Mouse (Mus musculus): ENCODE data around the gene Mtss1l.

Gene Mtss1l

GRCm38 (mm10) chr8:110738591-110739195 lies 17.4 kb downstream of the Mtss1l start:
- no peak for DNase-seq (ENCODE audit: low spot score)

- DNase-seq (ENCODE audit: low spot score), result peak; percentile 3
Observed at GRCm38 (mm10) chr8:110740629-110741175, 19.4 kb downstream of the Mtss1l start.

- no peak for DNase-seq (ENCODE audit: low spot score)
Observed at GRCm38 (mm10) chr8:110741816-110742451, 20.7 kb downstream of the Mtss1l start.

GRCm38 (mm10) chr8:110742452-110742818 lies 21.2 kb downstream of the Mtss1l start:
- DNase-seq (ENCODE audit: low spot score), result no peak

GRCm38 (mm10) chr8:110745162-110745561 lies 23.9 kb downstream of the Mtss1l start:
- DNase-seq (ENCODE audit: low spot score), result no peak

GRCm38 (mm10) chr8:110746661-110747060 lies 25.4 kb downstream of the Mtss1l start:
- DNase-seq (ENCODE audit: low spot score), result no peak

- DNase-seq (ENCODE audit: low spot score), result no peak
Observed at GRCm38 (mm10) chr8:110749500-110750170, 28.4 kb downstream of the Mtss1l start.

GRCm38 (mm10) chr8:110750269-110750668 lies 29.0 kb downstream of the Mtss1l start:
- DNase-seq (ENCODE audit: low spot score), result no peak

- DNase-seq (ENCODE audit: low spot score), result no peak
Observed at GRCm38 (mm10) chr8:110751490-110751889, 30.2 kb downstream of the Mtss1l start.

- DNase-seq (ENCODE audit: low spot score), result no peak
Observed at GRCm38 (mm10) chr8:110754713-110755112, 33.4 kb downstream of the Mtss1l start.

- no peak for DNase-seq (ENCODE audit: low spot score)
Observed at GRCm38 (mm10) chr8:110755511-110756170, 34.4 kb downstream of the Mtss1l start.

- DNase-seq (ENCODE audit: low spot score), result no peak
Observed at GRCm38 (mm10) chr8:110756196-110756595, 34.9 kb downstream of the Mtss1l start.

- DNase-seq (ENCODE audit: low spot score), result no peak
Observed at GRCm38 (mm10) chr8:110760280-110760940, 39.1 kb downstream of the Mtss1l start.

GRCm38 (mm10) chr8:110761185-110761584 lies 39.9 kb downstream of the Mtss1l start:
- peak; percentile 38 for DNase-seq (ENCODE audit: low spot score)

- no peak for DNase-seq (ENCODE audit: low spot score)
Observed at GRCm38 (mm10) chr8:110761988-110762387, 40.7 kb downstream of the Mtss1l start.

- no peak for DNase-seq (ENCODE audit: low spot score)
Observed at GRCm38 (mm10) chr8:110764671-110765070, 43.4 kb downstream of the Mtss1l start.

- no peak for DNase-seq (ENCODE audit: low spot score)
Observed at GRCm38 (mm10) chr8:110767261-110767660, 46.0 kb downstream of the Mtss1l start.

- no peak for DNase-seq (ENCODE audit: low spot score)
Observed at GRCm38 (mm10) chr8:110772452-110772851, 51.2 kb downstream of the Mtss1l start.

- no peak for DNase-seq (ENCODE audit: low spot score)
Observed at GRCm38 (mm10) chr8:110774047-110774446, 52.8 kb downstream of the Mtss1l start.

- DNase-seq (ENCODE audit: low spot score), result no peak
Observed at GRCm38 (mm10) chr8:110774725-110775124, 53.4 kb downstream of the Mtss1l start.

- no peak for DNase-seq (ENCODE audit: low spot score)
Observed at GRCm38 (mm10) chr8:110775316-110775715, 54.0 kb downstream of the Mtss1l start.

GRCm38 (mm10) chr8:110775721-110776120 lies 54.4 kb downstream of the Mtss1l start:
- DNase-seq (ENCODE audit: low spot score), result no peak
